Mouse (Mus musculus): ENCODE results near the gene Add1.

Gene Add1

GRCm38 (mm10) chr5:34573268-34574221 is at the start of gene Add1:
Gene Add1 (plus strand): TSS chr5:34573664.
- DNase-seq (ENCODE audit: low spot score in 2 of 2): peak; percentile 95

DNA sequence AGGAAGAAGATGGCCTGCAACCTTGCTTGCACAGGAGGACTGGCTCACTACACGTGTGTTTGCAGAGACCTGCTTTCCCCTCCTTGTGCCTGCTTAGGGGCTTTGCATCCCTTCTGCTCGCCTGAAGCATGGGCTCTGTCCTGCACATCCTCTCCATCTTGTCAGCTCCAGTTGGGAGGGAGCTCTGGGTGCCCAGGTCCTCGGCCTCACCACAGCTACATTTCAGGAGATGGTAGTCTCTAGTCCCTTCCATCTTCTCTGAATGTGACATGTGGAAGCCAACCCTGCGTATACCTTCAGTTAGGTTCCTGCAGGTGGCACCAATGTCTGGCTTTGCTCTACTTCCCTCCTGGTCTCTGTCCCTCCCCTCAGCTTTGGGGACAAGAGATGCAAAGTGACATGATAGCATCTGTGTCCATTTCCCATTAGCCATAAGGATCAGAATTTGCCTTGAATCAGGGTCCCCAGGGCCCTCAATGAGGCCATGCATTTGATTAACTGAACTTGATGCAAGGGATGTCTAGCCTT is 49.4 kb upstream of the Add1 start:
- no peak for DNase-seq (ENCODE audit: low spot score in 2 of 2)

DNA sequence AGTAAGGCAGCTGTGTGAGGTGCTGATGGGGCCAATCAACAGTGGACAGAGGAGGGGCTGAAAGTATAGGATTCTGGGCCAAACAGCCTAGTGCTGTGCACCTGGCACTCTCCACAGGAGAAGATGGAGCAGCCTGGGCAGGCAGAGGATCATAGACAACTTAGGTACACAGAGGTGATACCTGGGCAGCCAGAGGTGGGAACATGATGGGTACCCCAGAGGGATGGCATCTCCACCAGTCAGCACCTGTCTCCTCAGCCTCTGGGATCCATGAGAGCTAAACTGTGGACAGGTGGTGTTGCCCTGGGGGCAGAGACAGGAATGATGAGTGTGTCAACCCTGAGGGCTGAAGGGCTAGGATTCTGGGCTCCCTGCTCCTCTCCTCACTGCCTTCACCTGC is 49.0 kb upstream of the Add1 start:
- DNase-seq (ENCODE audit: low spot score in 2 of 2): no peak

- peak; percentile 69 to 70 for DNase-seq (ENCODE audit: low spot score in 2 of 2)
Measured at GRCm38 (mm10) chr5:34525663-34526476, 47.6 kb upstream of the Add1 start, which contains the start of gene Sh3bp2. Gene Sh3bp2 (plus strand): TSS chr5:34525838.

- DNase-seq (ENCODE audit: low spot score in 2 of 2): no peak
Measured at GRCm38 (mm10) chr5:34526477-34526775, 47.0 kb upstream of the Add1 start.

GRCm38 (mm10) chr5:34527352-34527751 is 46.1 kb upstream of the Add1 start:
- no peak for DNase-seq (ENCODE audit: low spot score in 2 of 2)

GRCm38 (mm10) chr5:34528724-34529123 is 44.7 kb upstream of the Add1 start:
- DNase-seq (ENCODE audit: low spot score in 2 of 2): no peak

GRCm38 (mm10) chr5:34530116-34530515 is 43.3 kb upstream of the Add1 start:
- no peak for DNase-seq (ENCODE audit: low spot score in 2 of 2)

- DNase-seq (ENCODE audit: low spot score in 2 of 2): no peak
Measured at GRCm38 (mm10) chr5:34530687-34531086, 42.8 kb upstream of the Add1 start.

GRCm38 (mm10) chr5:34533066-34533465 is 40.4 kb upstream of the Add1 start:
- DNase-seq (ENCODE audit: low spot score in 2 of 2): no peak

DNA sequence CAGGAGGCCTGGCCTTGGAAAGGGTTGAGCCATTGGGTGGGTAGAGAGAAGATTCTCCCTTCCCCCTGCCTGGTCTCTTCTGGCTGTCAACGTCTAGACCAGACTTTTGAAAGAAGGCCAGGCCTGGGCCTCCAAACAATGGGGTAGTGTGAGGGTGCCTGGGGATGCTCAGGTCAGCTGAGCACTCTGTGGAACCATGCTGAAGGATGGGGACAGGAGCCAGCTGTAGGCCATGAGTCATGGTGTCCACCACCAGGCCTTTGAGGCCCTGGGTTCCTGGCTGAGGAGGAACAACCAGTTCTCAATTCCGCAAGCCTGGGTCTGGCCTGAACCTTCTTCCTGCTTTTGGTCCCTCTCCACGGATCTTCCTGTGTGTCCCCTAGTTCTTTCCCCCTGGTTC is 39.6 kb upstream of the Add1 start:
- peak in 1 of 2 experiments; percentile 41 for DNase-seq (ENCODE audit: low spot score in 2 of 2)

DNA sequence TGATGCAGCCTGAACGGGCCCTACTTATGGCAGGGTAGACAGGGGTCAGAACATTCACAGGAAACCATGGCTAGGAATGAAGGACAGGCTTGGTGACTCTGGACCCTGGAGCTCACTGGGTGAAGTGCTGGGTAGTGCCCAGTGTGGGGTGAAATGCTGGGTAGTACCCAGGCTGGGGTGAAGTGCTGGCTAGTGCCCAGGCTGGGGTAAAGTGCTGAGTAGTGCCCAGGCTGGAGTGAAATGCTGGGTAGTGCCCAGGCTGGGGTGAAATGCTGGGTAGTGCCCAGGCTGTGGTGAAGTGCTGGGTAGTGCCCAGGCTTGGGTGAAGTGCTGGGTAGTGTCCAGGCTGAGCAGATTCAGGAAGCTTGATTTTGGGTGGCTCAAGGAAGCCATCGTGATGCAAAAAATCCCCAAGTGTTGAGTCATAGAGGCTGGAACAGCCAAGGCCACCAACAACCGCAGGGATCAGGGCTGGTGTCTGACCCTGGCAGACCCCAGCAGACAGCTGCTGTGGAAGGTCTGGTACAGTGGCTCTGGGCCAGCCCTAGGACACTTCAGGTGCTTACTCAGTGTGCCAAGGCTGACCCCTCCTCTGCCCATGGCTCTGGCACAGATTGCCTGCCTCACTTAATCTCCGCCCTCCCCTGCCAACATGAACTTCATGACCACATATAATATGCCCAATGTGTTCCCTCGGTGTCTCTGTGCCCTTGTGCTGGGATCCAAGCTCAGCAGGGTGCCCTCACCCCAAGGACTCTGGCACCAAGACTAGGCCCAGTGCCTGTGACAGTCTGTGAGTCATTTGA is 38.5 kb upstream of the Add1 start:
- DNase-seq (ENCODE audit: low spot score in 2 of 2): no peak

GRCm38 (mm10) chr5:34535831-34536230 is 37.6 kb upstream of the Add1 start:
- no peak for DNase-seq (ENCODE audit: low spot score in 2 of 2)

GRCm38 (mm10) chr5:34538079-34538478 is 35.4 kb upstream of the Add1 start:
- DNase-seq (ENCODE audit: low spot score in 2 of 2): no peak

- no peak for DNase-seq (ENCODE audit: low spot score in 2 of 2)
Measured at GRCm38 (mm10) chr5:34538527-34538926, 34.9 kb upstream of the Add1 start.

DNA sequence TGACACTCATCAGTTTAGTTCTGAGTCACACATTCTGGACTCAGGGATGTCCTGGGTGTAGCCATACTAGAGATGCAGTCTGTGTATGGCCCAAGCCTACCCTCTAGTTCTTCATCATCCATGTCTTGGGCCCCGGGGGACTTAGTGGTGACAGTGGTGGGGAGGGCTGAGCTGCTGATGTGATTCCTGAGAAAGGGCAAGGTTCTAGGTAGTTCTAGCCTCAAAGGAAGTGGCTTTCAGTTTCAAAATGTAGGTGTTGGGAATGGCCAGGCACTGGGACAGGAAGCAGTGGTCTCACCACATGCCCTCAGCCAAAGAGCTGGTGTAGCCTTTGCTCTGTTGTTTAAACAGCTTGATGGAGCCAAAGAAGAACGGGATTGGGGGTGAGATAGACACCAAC is 34.3 kb upstream of the Add1 start:
- no peak for DNase-seq (ENCODE audit: low spot score in 2 of 2)

DNA sequence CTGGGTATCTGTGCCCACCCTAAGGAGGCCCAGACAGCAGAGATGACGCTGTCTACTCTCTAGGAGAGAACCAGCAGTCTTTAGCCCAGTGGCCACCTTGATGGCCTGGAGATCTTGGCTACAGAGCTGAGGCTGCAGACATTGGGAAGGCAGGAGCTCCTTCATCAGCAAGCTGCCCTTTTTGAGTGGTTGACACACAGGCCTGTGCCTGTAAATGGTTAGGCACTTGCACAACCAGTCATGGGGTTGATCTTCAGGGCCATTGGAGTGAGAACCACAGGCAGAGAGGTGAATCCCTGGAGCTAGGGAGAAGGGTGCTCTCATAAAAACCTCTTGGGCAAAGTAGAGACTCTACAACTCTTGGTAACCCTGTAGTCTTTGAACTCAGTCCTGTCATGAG is 31.3 kb upstream of the Add1 start:
- DNase-seq (ENCODE audit: low spot score in 2 of 2): no peak

- no peak for DNase-seq (ENCODE audit: low spot score in 2 of 2)
Measured at GRCm38 (mm10) chr5:34543114-34543513, 30.4 kb upstream of the Add1 start.

DNA sequence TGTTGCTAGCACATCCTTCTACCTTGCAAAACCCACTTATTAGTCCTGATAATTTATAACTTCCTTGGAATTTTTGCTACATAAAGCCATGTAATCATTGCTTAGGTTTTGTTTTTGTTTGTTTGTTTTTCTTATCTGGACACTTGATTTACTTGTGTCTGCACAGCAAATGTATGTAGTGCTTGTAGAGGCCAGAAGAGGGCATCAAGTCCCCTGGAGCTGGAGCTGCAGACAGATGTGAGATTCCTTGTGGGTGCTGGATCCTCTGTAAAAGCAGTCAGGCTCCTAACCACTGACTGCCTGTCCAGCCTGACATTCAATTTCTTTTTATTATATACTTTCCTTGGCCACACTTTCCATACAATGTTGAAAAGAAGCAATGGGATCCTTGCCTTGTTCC is 26.1 kb upstream of the Add1 start:
- DNase-seq (ENCODE audit: low spot score in 2 of 2): no peak

GRCm38 (mm10) chr5:34549135-34549482 is 24.4 kb upstream of the Add1 start:
- DNase-seq (ENCODE audit: low spot score in 2 of 2): no peak

DNA sequence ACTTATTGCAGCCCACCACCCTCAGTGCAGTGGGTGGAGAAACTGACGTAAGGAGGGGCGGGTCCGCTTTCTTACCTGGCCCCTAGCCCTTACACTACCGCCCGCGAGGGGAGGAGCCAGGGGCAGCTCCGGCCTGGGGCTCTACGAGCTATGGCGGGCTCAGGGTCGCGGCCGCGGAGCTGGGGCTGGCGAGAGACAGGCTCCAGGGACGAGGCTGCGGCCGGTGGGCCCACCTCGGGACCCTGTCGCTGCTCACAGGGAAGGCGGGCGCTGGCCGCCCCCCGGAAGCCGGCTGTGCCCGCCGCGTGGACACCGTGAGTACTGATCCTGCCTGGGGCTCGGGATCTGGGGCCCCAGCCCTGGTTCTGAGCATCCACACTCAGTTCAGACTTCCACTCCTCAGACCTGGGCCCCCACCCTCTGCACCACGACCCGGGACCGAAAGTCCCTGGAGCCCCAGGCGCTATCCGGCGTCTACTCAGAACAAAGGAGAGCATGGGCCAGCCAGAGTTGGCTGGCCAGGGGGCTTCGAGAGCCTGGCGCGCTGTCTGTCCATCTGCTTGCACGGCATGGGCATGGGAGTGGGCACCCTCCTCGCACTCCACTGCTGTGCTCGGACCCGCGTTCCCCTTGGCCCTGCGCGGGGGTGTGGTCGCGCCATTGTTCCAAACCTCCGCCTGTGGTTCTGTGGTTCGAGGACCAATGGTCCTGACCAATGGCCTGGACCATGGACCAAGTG is 23.8 kb upstream of the Add1 start:
- no peak for DNase-seq (ENCODE audit: low spot score in 2 of 2)
